Mouse (Mus musculus): ENCODE measurements around the gene Alkbh4.

Gene Alkbh4

GRCm38 (mm10) chr5:136135571-136136291, at the start of gene Alkbh4, which contains the start of gene Lrwd1:
Gene Alkbh4 (plus strand): TSS chr5:136136146.
Gene Lrwd1 (minus strand): TSS chr5:136136074.
- in situ Hi-C loops (cut with MboI, MseI) = no loop called here

GRCm38 (mm10) chr5:136086290-136086689, 49.7 kb upstream of the Alkbh4 start:
- in situ Hi-C loops (cut with MboI, MseI) = no loop called here

GRCm38 (mm10) chr5:136088821-136089575, 46.9 kb upstream of the Alkbh4 start:
- in situ Hi-C loops (cut with MboI, MseI) = no loop called here

- in situ Hi-C loops (cut with MboI, MseI) = no loop called here
These were observed 44.0 kb upstream of the Alkbh4 start for GRCm38 (mm10) chr5:136091927-136092326.

GRCm38 (mm10) chr5:136094249-136095010, 41.5 kb upstream of the Alkbh4 start:
- in situ Hi-C loops (cut with MboI, MseI) = no loop called here

- in situ Hi-C loops (cut with MboI, MseI) = no loop called here
These were observed 40.9 kb upstream of the Alkbh4 start for GRCm38 (mm10) chr5:136095089-136095488.

GRCm38 (mm10) chr5:136098536-136098935, 37.4 kb upstream of the Alkbh4 start:
- in situ Hi-C loops (cut with MboI, MseI) = no loop called here

- in situ Hi-C loops (cut with MboI, MseI) = loop anchor here in 1 of 2 experiments (5.0 kb wide), 1 partner anchor 85 kb away; no protein-coding TSS in a partner anchor
These were observed 33.7 kb upstream of the Alkbh4 start for GRCm38 (mm10) chr5:136102099-136102820.

- in situ Hi-C loops (cut with MboI, MseI) = loop anchor here in 1 of 2 experiments (5.0 kb wide), 1 partner anchor 83 kb away; no protein-coding TSS in a partner anchor
These were observed 31.4 kb upstream of the Alkbh4 start for GRCm38 (mm10) chr5:136104511-136104910.

- in situ Hi-C loops (cut with MboI, MseI) = no loop called here
These were observed 27.5 kb upstream of the Alkbh4 start for GRCm38 (mm10) chr5:136108486-136108885.

GRCm38 (mm10) chr5:136109042-136109441, 26.9 kb upstream of the Alkbh4 start:
- in situ Hi-C loops (cut with MboI, MseI) = no loop called here

GRCm38 (mm10) chr5:136113546-136113945, 22.4 kb upstream of the Alkbh4 start:
- in situ Hi-C loops (cut with MboI, MseI) = loop anchor here in 1 of 2 experiments (10.0 kb wide), 1 partner anchor 1151 kb away; no protein-coding TSS in a partner anchor

- in situ Hi-C loops (cut with MboI, MseI) = loop anchor here in 1 of 2 experiments (10.0 kb wide), 1 partner anchor 1149 kb away; no protein-coding TSS in a partner anchor
These were observed 19.8 kb upstream of the Alkbh4 start, which contains the start of gene Polr2j for GRCm38 (mm10) chr5:136115891-136116783. Gene Polr2j (plus strand): TSS chr5:136116631.

- in situ Hi-C loops (cut with MboI, MseI) = loop anchor here in 1 of 2 experiments (10.0 kb wide), 1 partner anchor 1148 kb away; no protein-coding TSS in a partner anchor
These were observed 19.2 kb upstream of the Alkbh4 start for GRCm38 (mm10) chr5:136116784-136117112.

GRCm38 (mm10) chr5:136122165-136122564, 13.8 kb upstream of the Alkbh4 start:
- in situ Hi-C loops (cut with MboI, MseI) = no loop called here

- in situ Hi-C loops (cut with MboI, MseI) = no loop called here
These were observed 495 bp downstream of the Alkbh4 start for GRCm38 (mm10) chr5:136136292-136136990.

GRCm38 (mm10) chr5:136137658-136138274, 1.8 kb downstream of the Alkbh4 start:
- in situ Hi-C loops (cut with MboI, MseI) = no loop called here

- in situ Hi-C loops (cut with MboI, MseI) = no loop called here
These were observed 3.4 kb downstream of the Alkbh4 start for GRCm38 (mm10) chr5:136139393-136139792.

- in situ Hi-C loops (cut with MboI, MseI) = no loop called here
These were observed 4.1 kb downstream of the Alkbh4 start for GRCm38 (mm10) chr5:136140057-136140482.

Data from T-helper 17 cell (primary cell).